Mouse (Mus musculus) cerebellum, adult 18-20 months (tissue): ENCODE data around the gene Hs3st3a1.

ENCODE experiments used
- DNase-seq, 2 experiments: peaks; one replicate each; pipeline ENCODE4 v3.0.0; 2021

Gene Hs3st3a1

DNA sequence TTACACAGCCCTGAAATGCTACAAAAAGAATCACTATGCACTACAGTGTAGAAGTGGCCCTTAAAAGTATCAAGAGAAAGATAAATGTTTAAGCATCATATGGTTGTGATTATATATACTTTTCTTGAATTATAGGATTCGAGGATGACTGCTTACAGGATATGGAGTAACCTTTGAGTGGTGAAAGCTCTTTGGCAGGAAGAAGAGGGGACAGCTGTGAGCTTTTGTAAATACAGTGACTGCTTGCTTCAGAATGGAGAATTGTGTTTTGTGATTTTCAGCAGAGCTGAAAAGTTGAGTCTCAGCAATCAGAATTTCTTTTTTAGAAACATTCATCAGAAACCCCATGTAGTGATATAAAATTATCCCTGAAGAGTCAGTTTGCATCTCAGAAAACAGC is 124.3 kb downstream of the Hs3st3a1 start:
- DNase-seq, result no peak

DNA sequence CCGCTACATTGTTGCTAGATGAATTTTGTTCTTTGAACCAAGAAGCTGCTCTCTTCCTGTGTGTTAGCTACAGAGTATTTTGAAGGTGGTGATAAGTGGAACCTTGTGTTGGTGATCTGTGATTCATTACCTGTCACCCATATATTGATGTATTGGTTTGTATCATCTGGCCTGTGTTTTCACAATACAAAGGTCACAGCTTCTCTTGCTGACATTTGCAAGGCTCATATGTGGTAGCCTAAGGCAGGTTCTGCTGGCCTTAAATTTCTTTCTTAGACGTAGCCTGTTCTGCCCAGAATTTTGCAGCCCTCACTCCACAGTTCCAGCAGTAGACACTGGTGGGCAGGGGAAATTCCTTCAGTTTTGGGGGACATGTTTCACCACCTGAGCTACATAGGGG is 125.3 kb downstream of the Hs3st3a1 start:
- DNase-seq, result no peak

DNA sequence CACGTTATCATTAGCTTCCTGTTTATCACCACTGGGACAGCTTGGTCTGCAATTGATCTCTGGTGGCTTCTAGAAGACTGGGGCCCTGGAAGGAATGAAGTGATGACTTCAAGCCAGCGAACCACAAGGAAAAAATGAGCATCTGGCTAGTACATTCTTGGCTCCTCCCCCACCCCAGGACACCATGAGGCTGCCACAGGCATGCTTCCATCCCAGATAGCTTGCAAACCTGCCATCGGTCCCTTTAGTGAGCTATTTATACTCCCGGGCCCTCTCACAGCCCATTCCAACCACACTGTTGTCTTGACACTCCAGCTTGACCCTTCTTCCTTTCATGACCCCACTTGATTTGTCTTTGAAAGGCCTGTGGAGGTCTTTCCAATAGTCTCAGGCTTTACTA is 127.6 kb downstream of the Hs3st3a1 start:
- DNase-seq, result no peak
